Mouse (Mus musculus): ENCODE measurements around the gene Olfr801.

Gene Olfr801

GRCm38 (mm10) chr10:129673765-129674164 lies at the start of gene Olfr801:
Gene Olfr801, minus strand, starts transcription at chr10:129673865.
- DNase-seq (ENCODE audit: low read depth, low spot score) = no peak

GRCm38 (mm10) chr10:129702910-129703309 lies 29.2 kb upstream of the Olfr801 start, which contains the start of gene Olfr804:
Gene Olfr804, plus strand, starts transcription at chr10:129703210.
- no peak for DNase-seq (ENCODE audit: low read depth, low spot score)

GRCm38 (mm10) chr10:129694186-129694585 lies 20.5 kb upstream of the Olfr801 start, which contains the start of gene Olfr803:
Gene Olfr803, minus strand, starts transcription at chr10:129694286.
- DNase-seq (ENCODE audit: low read depth, low spot score) = no peak

- DNase-seq (ENCODE audit: low read depth, low spot score) = no peak
These were observed 14.4 kb upstream of the Olfr801 start, which contains the start of gene Olfr802 for GRCm38 (mm10) chr10:129688069-129688468. Gene Olfr802, minus strand, starts transcription at chr10:129688169.

GRCm38 (mm10) chr10:129657394-129657793 lies 16.3 kb downstream of the Olfr801 start, which contains the start of gene Olfr800:
Gene Olfr800, plus strand, starts transcription at chr10:129657694.
- DNase-seq (ENCODE audit: low read depth, low spot score) = no peak

GRCm38 (mm10) chr10:129651763-129652162 lies 21.9 kb downstream of the Olfr801 start:
- DNase-seq (ENCODE audit: low read depth, low spot score) = no peak

GRCm38 (mm10) chr10:129637184-129637583 lies 36.5 kb downstream of the Olfr801 start, which contains the start of gene Olfr799:
Gene Olfr799, plus strand, starts transcription at chr10:129637484.
- DNase-seq (ENCODE audit: low read depth, low spot score) = no peak

- no peak for DNase-seq (ENCODE audit: low read depth, low spot score)
These were observed 45.8 kb downstream of the Olfr801 start, which contains the start of gene Olfr798 for GRCm38 (mm10) chr10:129627834-129628233. Gene Olfr798, minus strand, starts transcription at chr10:129627934.

- no peak for DNase-seq (ENCODE audit: low read depth, low spot score)
These were observed 50.4 kb downstream of the Olfr801 start for GRCm38 (mm10) chr10:129623251-129623650.

- DNase-seq (ENCODE audit: low read depth, low spot score) = no peak
These were observed 51.9 kb downstream of the Olfr801 start for GRCm38 (mm10) chr10:129621724-129622123.
